Mouse (Mus musculus) testis, adult 2 months (tissue): Measurements from ENCODE around the gene Cdkal1.

Source experiments
- CTCF ChIP-seq: fragments of 200-500 bp; IDR thresholded peaks from 2 replicates; pipeline ENCODE4 v1.5.1; 2012; ENCODE audit warnings: low read depth, mild to moderate bottlenecking, inconsistent platforms, low read length, moderate library complexity; ENCODE audit not compliant: control insufficient read depth, insufficient read depth, insufficient replicate concordance
- POLR2A ChIP-seq: fragments of 200-500 bp; IDR thresholded peaks from 2 replicates; pipeline ENCODE4 v1.6.1; 2012; ENCODE audit warnings: low read depth, mild to moderate bottlenecking, inconsistent platforms, low read length, moderate library complexity; ENCODE audit not compliant: control insufficient read depth

DNA sequence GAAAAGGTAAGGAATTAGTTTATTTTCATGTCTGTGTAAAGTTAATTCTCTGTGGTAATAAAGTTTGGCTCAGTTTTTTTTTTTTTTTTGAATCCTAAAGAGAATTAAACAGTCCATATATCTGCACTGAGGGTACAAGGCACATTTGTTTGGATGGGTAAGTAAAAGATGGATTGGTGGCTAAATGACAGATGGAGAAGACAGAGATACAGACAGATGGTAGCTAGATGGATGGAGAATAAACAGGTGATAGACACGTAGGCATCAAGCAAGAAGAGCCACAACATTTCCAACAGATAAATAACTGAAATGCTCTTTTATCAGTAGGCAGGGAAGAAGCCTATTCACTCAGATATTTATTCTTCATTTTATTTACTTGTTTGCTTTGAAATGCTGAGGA is 381.7 kb downstream of the Cdkal1 start:
- TF ChIP-seq POLR2A (no peak), CTCF (no peak)
